Comparison of ENCODE assay signal across 21 mouse cellular contexts in genomic region chr14:29222191-29222882, GRCm38 (mm10).
A peak's percentile ranks its signal among the peaks of the same experiment; 100 is the strongest.
DNase-seq lines count a peak whose midpoint lies in the region; ATAC-seq lines count a peak whose summit lies in the region.
"Had no signal": no experiment of that assay in that cellular context is flagged by ENCODE, and none has a peak within 500 bp of the region (broad histone marks: within the 10 kb centered on the region; RNA-seq: fewer than 3 reads in every experiment).

No protein-coding gene starts in this region.

- no peak overlapping the region for H3K9ac ChIP-seq in embryonic facial prominence, embryonic 11.5 days (replicated peaks; ENCODE audit: low read length)
- no peak overlapping the region for H3K9ac ChIP-seq in midbrain, embryonic 14.5 days (replicated peaks; ENCODE audit: low read length)
- H3K9ac ChIP-seq in midbrain, embryonic 16.5 days (ENCODE audit: low read depth, low read length): no peak overlapping the region
- H3K9ac ChIP-seq: heart, embryonic 15.5 days; liver, postnatal 0 days had no signal

- ATAC-seq in embryonic facial prominence, embryonic 11.5 days (replicated peaks; ENCODE audit: insufficient number of reproducible peaks, low FRiP score, low TSS enrichment, low read depth): no peak
- no peak for ATAC-seq in midbrain, embryonic 14.5 days (ENCODE audit: low FRiP score, low TSS enrichment)
- ATAC-seq in midbrain, embryonic 16.5 days: no peak
- ATAC-seq: activated CD4-positive, CD25-positive, alpha-beta regulatory T cell, adult 4 months; liver, postnatal 0 days; Patski had no signal

- DNase-seq in embryonic facial prominence, embryonic 11.5 days (ENCODE audit: low spot score): peak; percentile 9
- DNase-seq in embryonic facial prominence, embryonic 10.5 days (ENCODE audit: low spot score): no peak
- DNase-seq in midbrain, embryonic 14.5 days: peak; percentile 25
- DNase-seq in cerebellum, postnatal 10 days: peak; percentile 94 to 95
- DNase-seq in layer of hippocampus, adult 8-10 months (ENCODE audit: low spot score in 2 of 2): no peak
- DNase-seq in frontal cortex, adult 2 months (ENCODE audit: extremely low spot score in 1 of 2, low spot score in 1 of 2): no peak
- no peak for DNase-seq in T-cell, adult 2 months (ENCODE audit: low spot score)
- DNase-seq: adrenal gland, postnatal 10 days; gastrocnemius, postnatal 10 days; heart, adult 2 months; heart, postnatal 4 days; kidney, adult 18-20 months; liver, postnatal 0 days; lung, postnatal 10 days; retina, postnatal 1 day had no signal

- H3K4me2 ChIP-seq in embryonic facial prominence, embryonic 11.5 days (ENCODE audit: low read depth, low read length): no peak overlapping the region
- no peak overlapping the region for H3K4me2 ChIP-seq in midbrain, embryonic 14.5 days (ENCODE audit: low read length)
- H3K4me2 ChIP-seq in midbrain, embryonic 16.5 days (ENCODE audit: low read length): no peak overlapping the region
- H3K4me2 ChIP-seq: heart, embryonic 15.5 days had no signal

- H3K36me3 ChIP-seq in embryonic facial prominence, embryonic 11.5 days (replicated peaks; ENCODE audit: control insufficient read depth, insufficient read depth, low read depth, low read length): no peaks in the 10 kb centered on the region
- H3K36me3 ChIP-seq in embryonic facial prominence, embryonic 10.5 days (replicated peaks): no peaks in the 10 kb centered on the region
- H3K36me3 ChIP-seq in midbrain, embryonic 14.5 days (ENCODE audit: control insufficient read depth, insufficient read depth, low read length): no peaks in the 10 kb centered on the region
- H3K36me3 ChIP-seq in midbrain, embryonic 16.5 days (ENCODE audit: control insufficient read depth, insufficient read depth, low read length): no peaks in the 10 kb centered on the region
- H3K36me3 ChIP-seq: heart, embryonic 15.5 days; limb, embryonic 10.5 days had no signal

- H3K4me3 ChIP-seq in embryonic facial prominence, embryonic 11.5 days (ENCODE audit: low read depth, low read length): no peak overlapping the region
- no peak overlapping the region for H3K4me3 ChIP-seq in embryonic facial prominence, embryonic 10.5 days
- no peak overlapping the region for H3K4me3 ChIP-seq in midbrain, embryonic 14.5 days (replicated peaks; ENCODE audit: low read depth, low read length)
- H3K4me3 ChIP-seq in midbrain, embryonic 16.5 days (ENCODE audit: low read depth, low read length): no peak overlapping the region
- H3K4me3 ChIP-seq: heart, adult 2 months; heart, embryonic 15.5 days; limb, embryonic 10.5 days had no signal

- no peaks in the 10 kb centered on the region for H3K9me3 ChIP-seq in embryonic facial prominence, embryonic 11.5 days (replicated peaks; ENCODE audit: control insufficient read depth, low read length)
- no peaks in the 10 kb centered on the region for H3K9me3 ChIP-seq in embryonic facial prominence, embryonic 10.5 days
- no peaks in the 10 kb centered on the region for H3K9me3 ChIP-seq in midbrain, embryonic 14.5 days (ENCODE audit: control insufficient read depth, low read length)
- H3K9me3 ChIP-seq in midbrain, embryonic 16.5 days (replicated peaks; ENCODE audit: control insufficient read depth, low read length, poor library complexity, severe bottlenecking): no peaks in the 10 kb centered on the region
- H3K9me3 ChIP-seq: heart, embryonic 15.5 days; limb, embryonic 10.5 days had no signal

- WGBS in embryonic facial prominence, embryonic 11.5 days: 74% methylated on average over 4 of the region's 4 CpGs
- 81% methylated on average over 4 of the region's 4 CpGs for WGBS in embryonic facial prominence, embryonic 10.5 days
- WGBS in midbrain, embryonic 14.5 days: 41% methylated on average over 4 of the region's 4 CpGs
- 50% methylated on average over 4 of the region's 4 CpGs for WGBS in midbrain, embryonic 16.5 days

- H3K27ac ChIP-seq in embryonic facial prominence, embryonic 11.5 days (replicated peaks; ENCODE audit: low read depth, low read length): no peak overlapping the region
- no peak overlapping the region for H3K27ac ChIP-seq in embryonic facial prominence, embryonic 10.5 days (replicated peaks)
- H3K27ac ChIP-seq in midbrain, embryonic 14.5 days (replicated peaks; ENCODE audit: low read depth, low read length): no peak overlapping the region
- H3K27ac ChIP-seq in midbrain, embryonic 16.5 days (ENCODE audit: low read length): no peak overlapping the region
- H3K27ac ChIP-seq: heart, adult 2 months; heart, embryonic 15.5 days; kidney, postnatal 0 days; limb, embryonic 10.5 days had no signal

- no peaks in the 10 kb centered on the region for H3K4me1 ChIP-seq in embryonic facial prominence, embryonic 11.5 days (ENCODE audit: control insufficient read depth, insufficient read depth, low read length)
- H3K4me1 ChIP-seq in embryonic facial prominence, embryonic 10.5 days: no peaks in the 10 kb centered on the region
- 0 out of 2 replicates have a peak, but pooled peaks cover 4% of the 10 kb centered on the region for H3K4me1 ChIP-seq in midbrain, embryonic 14.5 days (ENCODE audit: control insufficient read depth, insufficient read depth, low read length)
- H3K4me1 ChIP-seq in midbrain, embryonic 16.5 days (ENCODE audit: control insufficient read depth, insufficient read depth, low read length): peaks cover 8% of the 10 kb centered on the region; the same call in 1 of the 2 replicates
- H3K4me1 ChIP-seq: heart, embryonic 15.5 days; limb, embryonic 10.5 days had no signal

- no peaks in the 10 kb centered on the region for H3K27me3 ChIP-seq in embryonic facial prominence, embryonic 11.5 days (ENCODE audit: control insufficient read depth, insufficient read depth, low read length)
- H3K27me3 ChIP-seq in embryonic facial prominence, embryonic 10.5 days (replicated peaks; ENCODE audit: low read depth, poor library complexity, severe bottlenecking): no peaks in the 10 kb centered on the region
- H3K27me3 ChIP-seq in midbrain, embryonic 14.5 days (ENCODE audit: control insufficient read depth, insufficient read depth, low read length): no peaks in the 10 kb centered on the region
- no peaks in the 10 kb centered on the region for H3K27me3 ChIP-seq in midbrain, embryonic 16.5 days (ENCODE audit: control insufficient read depth, insufficient read depth, low read depth, low read length)
- H3K27me3 ChIP-seq: heart, embryonic 15.5 days; Patski had no signal

Comparison
In these comparisons a context has a peak if more than half of its experiments do, and no peak if none do; other contexts are left out.
1. DNase-seq: peak in embryonic facial prominence, embryonic 11.5 days (single experiment), midbrain, embryonic 14.5 days (single experiment) and cerebellum, postnatal 10 days (2 of 2); none in embryonic facial prominence, embryonic 10.5 days (single experiment), layer of hippocampus, adult 8-10 months (0 of 2), frontal cortex, adult 2 months (0 of 2) and T-cell, adult 2 months (single experiment).